Mouse (Mus musculus): ENCODE measurements around the gene Spint5. TPM values are rescaled to one million over a fixed set of nuclear protein-coding genes. Genes with fewer than 3 reads are reported as not detected.
"Not testable (repeated sequence)": the region's sequence is repeated elsewhere in the genome, so short reads cannot be mapped to it uniquely, and the experiment has no call there.

Gene Spint5
- total RNA-seq (2021) = not detected

- intact Hi-C loops (cut with DNase I) = no loop called here
- DNase-seq (ENCODE audit: low spot score) = no peak
These were observed at the start of gene Spint5 for GRCm38 (mm10) chr2:164715005-164715404. Gene Spint5, plus strand, starts transcription at chr2:164715305.

GRCm38 (mm10) chr2:164670261-164670660, 44.8 kb upstream of the Spint5 start:
- intact Hi-C loops (cut with DNase I) = no loop called here
- no peak for DNase-seq (ENCODE audit: low spot score)

GRCm38 (mm10) chr2:164670938-164671337, 44.2 kb upstream of the Spint5 start:
- no peak for DNase-seq (ENCODE audit: low spot score)
- intact Hi-C loops (cut with DNase I) = no loop called here

GRCm38 (mm10) chr2:164673987-164674386, 41.1 kb upstream of the Spint5 start, which contains the start of gene Wfdc11:
Gene Wfdc11, minus strand, starts transcription at chr2:164674087.
- DNase-seq (ENCODE audit: low spot score) = no peak
- intact Hi-C loops (cut with DNase I) = no loop called here

GRCm38 (mm10) chr2:164676103-164676502, 39.0 kb upstream of the Spint5 start:
- no peak for DNase-seq (ENCODE audit: low spot score)
- intact Hi-C loops (cut with DNase I) = loop anchor here (5.0 kb wide), 1 partner anchor 116 kb away; no protein-coding TSS in a partner anchor

GRCm38 (mm10) chr2:164676916-164677685, 38.0 kb upstream of the Spint5 start:
- no peak for DNase-seq (ENCODE audit: low spot score)

GRCm38 (mm10) chr2:164678848-164679625, 36.1 kb upstream of the Spint5 start:
- no peak for DNase-seq (ENCODE audit: low spot score)
- intact Hi-C loops (cut with DNase I) = loop anchor here (2.0 to 5.0 kb wide), 2 partner anchors 48 to 113 kb away; no protein-coding TSS in a partner anchor

More at GRCm38 (mm10) chr2:164676916-164677685, 38.0 kb upstream of the Spint5 start:
- intact Hi-C loops (cut with DNase I) = loop anchor here (5.0 kb wide), 1 partner anchor 115 kb away; no protein-coding TSS in a partner anchor

GRCm38 (mm10) chr2:164679906-164680305, 35.2 kb upstream of the Spint5 start:
- no peak for DNase-seq (ENCODE audit: low spot score)
- intact Hi-C loops (cut with DNase I) = loop anchor here (2.0 to 5.0 kb wide), 2 partner anchors 47 to 112 kb away; no protein-coding TSS in a partner anchor

- intact Hi-C loops (cut with DNase I) = no loop called here
- DNase-seq (ENCODE audit: low spot score) = no peak
These were observed 30.3 kb upstream of the Spint5 start, which contains the start of gene Wfdc13 for GRCm38 (mm10) chr2:164684807-164685206. Gene Wfdc13, plus strand, starts transcription at chr2:164685107.

GRCm38 (mm10) chr2:164698201-164698600, 16.9 kb upstream of the Spint5 start, which contains the start of gene Spint4:
Gene Spint4, plus strand, starts transcription at chr2:164698501.
- intact Hi-C loops (cut with DNase I) = no loop called here

GRCm38 (mm10) chr2:164700959-164701358, 14.1 kb upstream of the Spint5 start:
- intact Hi-C loops (cut with DNase I) = no loop called here
- no peak for DNase-seq (ENCODE audit: low spot score)

More at GRCm38 (mm10) chr2:164698201-164698600, 16.9 kb upstream of the Spint5 start, which contains the start of gene Spint4:
- no peak for DNase-seq (ENCODE audit: low spot score)

- intact Hi-C loops (cut with DNase I) = no loop called here
These were observed 13.3 kb upstream of the Spint5 start for GRCm38 (mm10) chr2:164701761-164702160.

GRCm38 (mm10) chr2:164704235-164704634, 10.9 kb upstream of the Spint5 start:
- no peak for DNase-seq (ENCODE audit: low spot score)
- intact Hi-C loops (cut with DNase I) = no loop called here

More at GRCm38 (mm10) chr2:164701761-164702160, 13.3 kb upstream of the Spint5 start:
- DNase-seq (ENCODE audit: low spot score) = no peak

GRCm38 (mm10) chr2:164705328-164705727, 9.8 kb upstream of the Spint5 start:
- intact Hi-C loops (cut with DNase I) = no loop called here
- DNase-seq (ENCODE audit: low spot score) = no peak

GRCm38 (mm10) chr2:164705991-164706390, 9.1 kb upstream of the Spint5 start:
- no peak for DNase-seq (ENCODE audit: low spot score)

GRCm38 (mm10) chr2:164716194-164716786, 1.2 kb downstream of the Spint5 start:
- DNase-seq (ENCODE audit: low spot score); intact Hi-C loops (cut with DNase I): not testable (repeated sequence)

More at GRCm38 (mm10) chr2:164705991-164706390, 9.1 kb upstream of the Spint5 start:
- intact Hi-C loops (cut with DNase I) = no loop called here

- intact Hi-C loops (cut with DNase I) = no loop called here
- no peak for DNase-seq (ENCODE audit: low spot score)
These were observed 8.2 kb downstream of the Spint5 start for GRCm38 (mm10) chr2:164723276-164723675.

GRCm38 (mm10) chr2:164725895-164726619, 11.0 kb downstream of the Spint5 start:
- intact Hi-C loops (cut with DNase I) = loop anchor here (1.0 to 2.0 kb wide), 2 partner anchors 47 to 133 kb away; partner anchors contain the start of gene Eppin
- no peak for DNase-seq (ENCODE audit: low spot score)

- DNase-seq (ENCODE audit: low spot score) = no peak
- intact Hi-C loops (cut with DNase I) = no loop called here
These were observed 16.6 kb downstream of the Spint5 start for GRCm38 (mm10) chr2:164731719-164732118.
